Mouse (Mus musculus) T-helper 1 cell (primary cell): Measurements from ENCODE around the gene Ppm1a.

Experiments used
- in situ Hi-C: fragments of 300-600 bp; cut with MboI, MseI; formaldehyde crosslinking; loops from one replicate; pipeline ENCODE4 v1.15.1; 2025; ENCODE audit warnings: high pct_unique_total_duplicates

Gene Ppm1a

GRCm38 (mm10) chr12:72757086-72757485 lies at the start of gene Ppm1a:
TSS of gene Ppm1a (plus strand) at chr12:72757455.
- in situ Hi-C loops, result loop anchor here (25.0 kb wide), 1 partner anchor 1205 kb away; the partner anchor contains the start of gene Snapc1

- in situ Hi-C loops, result no loop called here
Measured at GRCm38 (mm10) chr12:72709981-72710380, 47.3 kb upstream of the Ppm1a start.

GRCm38 (mm10) chr12:72714896-72715295 lies 42.4 kb upstream of the Ppm1a start:
- in situ Hi-C loops, result no loop called here

- in situ Hi-C loops, result no loop called here
Measured at GRCm38 (mm10) chr12:72715846-72716245, 41.4 kb upstream of the Ppm1a start.

- in situ Hi-C loops, result no loop called here
Measured at GRCm38 (mm10) chr12:72719046-72719445, 38.2 kb upstream of the Ppm1a start.

GRCm38 (mm10) chr12:72719452-72720087 lies 37.7 kb upstream of the Ppm1a start:
- in situ Hi-C loops, result no loop called here

- in situ Hi-C loops, result no loop called here
Measured at GRCm38 (mm10) chr12:72721710-72722109, 35.5 kb upstream of the Ppm1a start.

- in situ Hi-C loops, result no loop called here
Measured at GRCm38 (mm10) chr12:72723965-72724364, 33.3 kb upstream of the Ppm1a start.

- in situ Hi-C loops, result no loop called here
Measured at GRCm38 (mm10) chr12:72727021-72727420, 30.2 kb upstream of the Ppm1a start.

- in situ Hi-C loops, result no loop called here
Measured at GRCm38 (mm10) chr12:72727611-72728010, 29.6 kb upstream of the Ppm1a start.

GRCm38 (mm10) chr12:72734112-72734511 lies 23.1 kb upstream of the Ppm1a start:
- in situ Hi-C loops, result no loop called here

- in situ Hi-C loops, result no loop called here
Measured at GRCm38 (mm10) chr12:72741176-72741575, 16.1 kb upstream of the Ppm1a start.

GRCm38 (mm10) chr12:72744803-72745360 lies 12.4 kb upstream of the Ppm1a start:
- in situ Hi-C loops, result no loop called here

GRCm38 (mm10) chr12:72745486-72745885 lies 11.8 kb upstream of the Ppm1a start:
- in situ Hi-C loops, result no loop called here

GRCm38 (mm10) chr12:72748341-72748740 lies 8.9 kb upstream of the Ppm1a start:
- in situ Hi-C loops, result no loop called here

GRCm38 (mm10) chr12:72748841-72749240 lies 8.4 kb upstream of the Ppm1a start:
- in situ Hi-C loops, result no loop called here

- in situ Hi-C loops, result no loop called here
Measured at GRCm38 (mm10) chr12:72749500-72749899, 7.8 kb upstream of the Ppm1a start.

- in situ Hi-C loops, result loop anchor here (25.0 kb wide), 1 partner anchor 1212 kb away; the partner anchor contains the start of gene Snapc1
Measured at GRCm38 (mm10) chr12:72750016-72750415, 7.2 kb upstream of the Ppm1a start.

- in situ Hi-C loops, result loop anchor here (25.0 kb wide), 1 partner anchor 1212 kb away; the partner anchor contains the start of gene Snapc1
Measured at GRCm38 (mm10) chr12:72750606-72751005, 6.6 kb upstream of the Ppm1a start.

- in situ Hi-C loops, result loop anchor here (25.0 kb wide), 1 partner anchor 1205 kb away; the partner anchor contains the start of gene Snapc1
Measured at GRCm38 (mm10) chr12:72757596-72757995, 341 bp downstream of the Ppm1a start.

GRCm38 (mm10) chr12:72759956-72760355 lies 2.7 kb downstream of the Ppm1a start:
- in situ Hi-C loops, result loop anchor here (5.0 to 25.0 kb wide), 2 partner anchors 673 to 1202 kb away; partner anchors contain the start of genes Jkamp, L3hypdh and Snapc1

GRCm38 (mm10) chr12:72760376-72761229 lies 3.3 kb downstream of the Ppm1a start:
- in situ Hi-C loops, result loop anchor here (5.0 to 25.0 kb wide), 2 partner anchors 673 to 1202 kb away; partner anchors contain the start of genes Jkamp, L3hypdh and Snapc1
